Mouse (Mus musculus) testis, adult 2 months (tissue): ENCODE data around the gene Spag17. TPM values are rescaled to one million over a fixed set of nuclear protein-coding genes. Genes with fewer than 3 reads are reported as not detected.

Source experiments
- H3K27ac ChIP-seq: fragments of 200-500 bp; 2 replicates; pipeline ENCODE4 v1.5.1; 2012; ENCODE audit warnings: low read depth, low read length; ENCODE audit not compliant: control insufficient read depth, insufficient read depth
- H3K27me3 ChIP-seq: fragments of 200-500 bp; 2 replicates; pipeline ENCODE4 v1.6.1; 2012; ENCODE audit warnings: mild to moderate bottlenecking, low read length, moderate library complexity; ENCODE audit not compliant: control insufficient read depth, insufficient read depth
- H3K36me3 ChIP-seq: fragments of 200-500 bp; 2 replicates; pipeline ENCODE4 v1.6.1; 2012; ENCODE audit warnings: mild to moderate bottlenecking, low read length; ENCODE audit not compliant: control insufficient read depth, insufficient read depth
- H3K4me1 ChIP-seq: fragments of 200-500 bp; 2 replicates; pipeline ENCODE4 v1.6.1; 2012; ENCODE audit warnings: low read length; ENCODE audit not compliant: control insufficient read depth, insufficient read depth
- H3K4me3 ChIP-seq: fragments of 200-500 bp; 2 replicates; pipeline ENCODE4 v1.5.1; 2012; ENCODE audit warnings: low read depth, mild to moderate bottlenecking, low read length, moderate library complexity, mixed read lengths; ENCODE audit not compliant: control insufficient read depth
- CTCF ChIP-seq: fragments of 200-500 bp; IDR thresholded peaks from 2 replicates; pipeline ENCODE4 v1.5.1; 2012; ENCODE audit warnings: low read depth, mild to moderate bottlenecking, inconsistent platforms, low read length, moderate library complexity; ENCODE audit not compliant: control insufficient read depth, insufficient read depth, insufficient replicate concordance
- POLR2A ChIP-seq: fragments of 200-500 bp; IDR thresholded peaks from 2 replicates; pipeline ENCODE4 v1.6.1; 2012; ENCODE audit warnings: low read depth, mild to moderate bottlenecking, inconsistent platforms, low read length, moderate library complexity; ENCODE audit not compliant: control insufficient read depth
- polyA plus RNA-seq: library from polyadenylated mRNA; depleted of rRNA; stranded (reverse); fragments of >200 nt; gene quantifications from 2 replicates; pipeline ENCODE4 v1.2.3, GENCODE M21; 2012

The Spag17 gene
- polyA plus RNA-seq, 1 experiment: 47.0 TPM

DNA sequence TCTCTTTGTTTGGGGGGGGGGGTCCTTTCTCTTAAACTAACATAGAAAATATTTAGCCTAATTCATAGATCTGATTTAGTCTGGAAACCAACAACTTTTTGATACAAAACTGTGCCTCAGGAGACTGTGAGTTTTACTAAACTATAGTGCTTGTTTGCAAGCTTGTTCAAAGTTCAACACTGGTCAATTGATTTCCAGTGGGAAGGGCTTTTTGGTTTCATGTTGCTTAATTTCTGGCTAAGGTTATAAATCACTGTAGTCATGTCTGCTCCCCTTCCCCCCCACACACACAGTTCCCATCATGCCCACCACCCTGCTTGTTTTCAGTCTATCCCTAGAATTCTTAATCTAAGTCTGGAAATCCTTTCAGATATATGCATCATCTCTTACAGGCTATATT is 279.8 kb downstream of the Spag17 start:
- Histone ChIP-seq H3K27ac (no peak overlapping the region), H3K4me3 (no peak overlapping the region), H3K36me3 (no peaks in the 10 kb centered on the region), H3K27me3 (no peaks in the 10 kb centered on the region), H3K4me1 (peaks cover 2% of the 10 kb centered on the region; the same call in 1 of the 2 replicates)
- TF ChIP-seq CTCF: no peak
- no peak for TF ChIP-seq POLR2A

DNA sequence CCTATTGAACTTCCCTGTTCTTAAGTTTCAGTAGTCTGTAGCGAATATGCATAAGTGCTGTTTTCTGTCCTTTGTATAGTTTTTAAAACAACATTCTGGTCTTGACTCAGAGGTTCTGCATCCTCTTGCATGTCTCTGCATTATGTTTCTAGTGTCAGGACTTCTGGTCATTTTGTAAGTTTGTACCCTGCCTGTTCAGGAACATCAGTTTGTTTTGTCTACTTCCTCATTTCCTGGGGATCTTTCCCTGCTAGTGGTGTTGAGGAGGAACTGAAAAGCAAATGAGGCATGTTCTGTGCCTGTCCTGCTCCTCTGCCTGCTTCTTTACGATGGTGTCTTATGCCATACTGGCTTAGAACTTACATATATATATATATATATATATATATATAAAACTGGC is 290.8 kb downstream of the Spag17 start:
- Histone ChIP-seq H3K36me3 (no peaks in the 10 kb centered on the region; the same call in 1 of the 2 replicates), H3K4me1 (no peaks in the 10 kb centered on the region), H3K4me3 (no peak overlapping the region), H3K27me3 (no peaks in the 10 kb centered on the region), H3K27ac (no peak overlapping the region)
- TF ChIP-seq POLR2A (no peak), CTCF (no peak)

DNA sequence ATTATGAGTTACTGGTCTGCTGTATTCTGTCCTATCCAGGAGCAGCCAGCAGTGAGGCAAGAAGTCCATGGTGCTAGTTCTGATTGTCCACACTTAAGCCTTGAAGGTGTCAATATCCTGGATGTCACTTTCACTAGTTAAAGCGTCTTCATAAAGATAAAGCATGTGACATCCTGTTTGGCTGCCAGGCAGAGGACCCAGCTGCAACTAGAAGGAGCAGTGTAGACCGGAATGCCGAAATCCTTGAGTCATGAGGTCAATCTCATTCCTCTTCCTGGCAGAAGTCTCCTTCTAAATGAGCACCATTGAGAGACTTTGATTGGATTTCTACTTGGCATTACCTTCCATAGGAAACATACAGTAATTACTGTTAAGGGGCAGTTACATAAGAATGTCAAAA is 295.3 kb downstream of the Spag17 start:
- no peak for TF ChIP-seq POLR2A
- H3K4me3 ChIP-seq: no peak overlapping the region
- H3K27ac ChIP-seq: no peak overlapping the region
- H3K4me1 ChIP-seq: no peaks in the 10 kb centered on the region
- no peaks in the 10 kb centered on the region for H3K27me3 ChIP-seq
- H3K36me3 ChIP-seq: no peaks in the 10 kb centered on the region; the same call in 1 of the 2 replicates

DNA sequence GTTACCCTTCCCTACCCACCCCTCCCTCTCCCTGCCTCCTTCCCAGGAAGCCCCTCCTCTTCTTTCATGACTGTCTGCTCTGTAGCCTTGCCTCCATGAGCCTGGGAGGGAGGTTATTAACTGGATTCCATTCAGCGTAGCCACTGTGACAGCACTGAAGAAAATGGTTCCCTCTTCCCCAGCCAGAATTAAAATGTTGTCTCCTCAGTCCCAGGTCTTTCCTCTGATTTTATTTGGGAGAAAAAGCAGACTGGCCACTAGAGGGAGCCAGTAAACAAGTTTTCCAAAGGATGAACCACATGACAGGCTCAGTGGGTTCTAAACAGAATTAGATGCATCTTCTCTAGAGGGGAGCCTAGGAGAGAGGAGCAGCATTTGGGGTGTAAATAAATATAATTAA is 304.2 kb downstream of the Spag17 start:
- Histone ChIP-seq H3K4me3 (no peak overlapping the region), H3K4me1 (no peaks in the 10 kb centered on the region)

DNA sequence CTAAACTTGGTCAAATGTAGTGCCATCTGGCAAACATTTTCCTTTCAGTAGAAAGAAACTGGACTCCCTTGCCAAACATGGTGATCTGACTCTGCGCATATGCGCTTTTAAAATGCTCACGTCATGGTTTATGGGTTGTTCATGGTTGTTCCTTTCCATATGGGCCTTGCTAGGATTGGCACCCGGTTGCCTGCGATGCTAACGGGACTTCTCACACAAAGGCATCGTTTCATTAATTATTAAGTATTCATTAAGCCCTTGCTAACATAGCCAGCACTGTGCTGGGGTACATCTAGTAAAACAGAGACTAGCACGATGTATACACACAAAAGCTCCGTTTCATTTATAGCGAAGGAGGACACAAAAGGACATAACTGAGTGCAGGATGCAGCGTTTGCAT is 304.7 kb downstream of the Spag17 start:
- no peak for TF ChIP-seq POLR2A
- no peak for TF ChIP-seq CTCF
- H3K36me3 ChIP-seq: no peaks in the 10 kb centered on the region; the same call in 1 of the 2 replicates

More for the DNA sequence above, 304.2 kb downstream of the Spag17 start:
- Histone ChIP-seq H3K36me3 (no peaks in the 10 kb centered on the region; the same call in 1 of the 2 replicates), H3K27ac (no peak overlapping the region), H3K27me3 (no peaks in the 10 kb centered on the region)
- no peak for TF ChIP-seq CTCF
- no peak for TF ChIP-seq POLR2A

More for the DNA sequence above, 304.7 kb downstream of the Spag17 start:
- H3K4me1 ChIP-seq: no peaks in the 10 kb centered on the region
- no peak overlapping the region for H3K4me3 ChIP-seq
- no peaks in the 10 kb centered on the region for H3K27me3 ChIP-seq
- no peak overlapping the region for H3K27ac ChIP-seq
